Mouse (Mus musculus) liver, embryonic 14.5 days (tissue): ENCODE data around the gene Elovl3. TPM values are rescaled to one million over a fixed set of nuclear protein-coding genes. Genes with fewer than 3 reads are reported as not detected.
"Not testable (repeated sequence)": the region's sequence is repeated elsewhere in the genome, so short reads cannot be mapped to it uniquely, and the experiment has no call there.

ENCODE experiments used
- ATAC-seq: fragments of 200-750 bp; cut with Nextera tagmentation; 2 replicates; pipeline ENCODE4 v1.8.0; 2017; ENCODE audit warnings: moderate number of reproducible peaks, mild to moderate bottlenecking, moderate library complexity; ENCODE audit not compliant: insufficient read depth
- DNase-seq, 3 experiments: peaks; one replicate each; pipeline ENCODE4 v3.0.0-alpha.2; 2012 to 2013; ENCODE audit warnings: low read depth in 3 of 3, low spot score in 3 of 3
- H3K27ac ChIP-seq: fragments of 300-500 bp; sonication (generic); 2 replicates; pipeline ENCODE4 v1.5.1; 2014; ENCODE audit warnings: moderate library complexity, mild to moderate bottlenecking, control low read depth, inconsistent platforms
- H3K27me3 ChIP-seq: fragments of 300-500 bp; sonication (generic); 2 replicates; pipeline ENCODE4 v1.6.1; 2014; ENCODE audit warnings: mild to moderate bottlenecking, low read length, moderate library complexity; ENCODE audit not compliant: control insufficient read depth, insufficient read depth
- H3K36me3 ChIP-seq: fragments of 300-500 bp; sonication (generic); replicated peaks from 2 replicates; pipeline ENCODE4 v1.6.1; 2014; ENCODE audit warnings: low read depth; ENCODE audit not compliant: control insufficient read depth, insufficient read depth
- H3K4me1 ChIP-seq, 2 experiments: fragments of 200-500 bp in 1 of 2; fragments of 300-500 bp in 1 of 2; sonication (generic) in 1 of 2; replicated peaks; 2 replicates each; pipeline ENCODE4 v1.6.1; 2012 to 2014; ENCODE audit warnings: antibody characterized with exemption in 1 of 2, inconsistent platforms in 1 of 2, low read length in 1 of 2; ENCODE audit not compliant: control insufficient read depth in 2 of 2, insufficient read depth in 2 of 2
- H3K4me2 ChIP-seq: fragments of 300-500 bp; sonication (generic); 2 replicates; pipeline ENCODE4 v1.6.1; 2014; ENCODE audit warnings: low read depth, mild to moderate bottlenecking, control low read depth, moderate library complexity
- H3K4me3 ChIP-seq, 2 experiments: fragments of 200-500 bp in 1 of 2; fragments of 300-500 bp in 1 of 2; sonication (generic) in 1 of 2; 2 replicates each; pipeline ENCODE4 v1.5.1; 2012 to 2014; ENCODE audit warnings: low read depth in 2 of 2, low read length in 2 of 2, mild to moderate bottlenecking in 2 of 2, control low read depth in 1 of 2, inconsistent platforms in 1 of 2, moderate library complexity in 1 of 2; ENCODE audit not compliant: insufficient read depth in 1 of 2
- H3K9ac ChIP-seq: fragments of 300-500 bp; sonication (generic); replicated peaks from 2 replicates; pipeline ENCODE4 v1.6.1; 2014; ENCODE audit warnings: mild to moderate bottlenecking, control low read depth, moderate library complexity
- H3K9me3 ChIP-seq: fragments of 300-500 bp; sonication (generic); 2 replicates; pipeline ENCODE4 v1.6.1; 2016; ENCODE audit warnings: low read length, mixed read lengths; ENCODE audit not compliant: control insufficient read depth
- CTCF ChIP-seq: IDR thresholded peaks from 2 replicates; pipeline ENCODE4 v1.5.1; 2016; ENCODE audit warnings: antibody characterized with exemption, low read depth, control low read depth
- EP300 ChIP-seq: IDR thresholded peaks from 2 replicates; pipeline ENCODE4 v1.6.1; 2016; ENCODE audit warnings: antibody characterized with exemption, low read depth
- WGBS: fragments of 180-500 bp; shearing (Covaris S2); extraction: QIAGEN DNeasy Blood & Tissue Kit; methylation state at CpG from one replicate; pipeline ENCODE4 v1.1.7; 2014; ENCODE audit not compliant: insufficient replicate concordance; 5-methylcytosine and 5-hydroxymethylcytosine counted together
- polyA plus RNA-seq, 2 experiments: library from polyadenylated mRNA; depleted of rRNA in 1 of 2; stranded (reverse) in 1 of 2; unstranded in 1 of 2; fragments of >200 nt; fragmentation: Nextera tagmentation in 1 of 2; extraction: Ambion mirVana in 1 of 2; gene quantifications; 2 replicates each; pipeline versions ENCODE4 v1.2.1 to v1.2.3; 2012 to 2014

The Elovl3 gene
- polyA plus RNA-seq, 2 experiments, result 0.02 TPM; not detected in 1

GRCm38 (mm10) chr19:46165950-46166349, 34.3 kb downstream of the Elovl3 start:
- H3K4me2 ChIP-seq, result no peak overlapping the region
- H3K9me3 ChIP-seq, result no peaks in the 10 kb centered on the region
- no peak overlapping the region for H3K9ac ChIP-seq
- no peaks in the 10 kb centered on the region for H3K27me3 ChIP-seq
- DNase-seq (no peak), ATAC-seq (no peak)
- TF ChIP-seq CTCF (no peak), EP300 (no peak)
- H3K4me3 ChIP-seq, result no peak overlapping the region
- WGBS, result 65% methylated on average over 3 of the region's 3 CpGs
- H3K36me3 ChIP-seq, result peaks cover 12% of the 10 kb centered on the region
- H3K4me1 ChIP-seq, result no peaks in the 10 kb centered on the region
- no peak overlapping the region for H3K27ac ChIP-seq

DNA sequence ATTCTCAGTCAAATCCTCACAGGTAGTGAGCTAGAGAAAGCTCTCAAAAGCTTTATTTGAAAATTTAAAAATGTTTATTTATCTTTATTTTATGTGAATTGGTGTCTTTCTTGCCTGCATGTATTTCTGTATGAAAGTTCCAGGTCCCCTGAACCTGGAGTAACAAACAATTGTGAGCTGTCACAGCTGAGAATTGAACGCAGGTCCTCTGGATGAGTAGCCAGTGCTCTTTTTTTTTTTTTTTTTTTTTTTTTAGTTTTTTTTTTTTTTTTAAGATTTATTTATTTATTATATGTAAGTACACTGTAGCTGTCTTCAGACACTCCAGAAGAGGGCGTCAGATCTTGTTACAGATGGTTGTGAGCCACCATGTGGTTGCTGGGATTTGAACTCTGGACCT, 35.5 kb downstream of the Elovl3 start:
- ATAC-seq, H3K4me1 ChIP-seq, DNase-seq, H3K27ac ChIP-seq, H3K4me2 ChIP-seq, H3K27me3 ChIP-seq, H3K4me3 ChIP-seq, H3K9ac ChIP-seq, H3K9me3 ChIP-seq: not testable (repeated sequence)
- H3K36me3 ChIP-seq, result peaks cover 12% of the 10 kb centered on the region
- WGBS, result 70% methylated on average over 2 of the region's 2 CpGs

DNA sequence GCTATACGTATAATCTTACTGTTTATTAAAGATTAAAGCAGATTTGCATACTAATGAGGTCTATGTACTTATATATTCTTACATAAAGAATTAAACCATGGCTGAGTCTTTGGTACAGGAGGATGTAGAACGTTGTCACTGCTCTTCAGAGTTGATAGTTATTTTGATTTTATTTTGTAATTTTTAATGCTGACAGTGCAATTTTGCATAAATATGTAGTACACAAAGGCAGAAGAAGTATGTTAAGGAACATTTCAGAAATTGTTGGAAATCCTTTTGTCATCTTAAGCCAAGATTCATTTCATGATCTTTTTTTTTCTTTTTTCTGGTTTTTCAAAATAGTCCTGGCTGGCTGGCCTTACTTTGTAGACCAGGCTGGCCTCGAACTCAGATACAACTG, 37.7 kb downstream of the Elovl3 start:
- Histone ChIP-seq H3K9ac (no peak overlapping the region), H3K4me3 (no peak overlapping the region), H3K27me3 (no peaks in the 10 kb centered on the region), H3K9me3 (no peaks in the 10 kb centered on the region), H3K36me3 (peaks cover 12% of the 10 kb centered on the region), H3K4me1 (no peaks in the 10 kb centered on the region), H3K27ac (no peak overlapping the region), H3K4me2 (no peak overlapping the region)
- ATAC-seq (no peak), DNase-seq (no peak)
- WGBS, result 74% methylated on average over 3 of the region's 3 CpGs
- TF ChIP-seq EP300 (no peak), CTCF (no peak)

DNA sequence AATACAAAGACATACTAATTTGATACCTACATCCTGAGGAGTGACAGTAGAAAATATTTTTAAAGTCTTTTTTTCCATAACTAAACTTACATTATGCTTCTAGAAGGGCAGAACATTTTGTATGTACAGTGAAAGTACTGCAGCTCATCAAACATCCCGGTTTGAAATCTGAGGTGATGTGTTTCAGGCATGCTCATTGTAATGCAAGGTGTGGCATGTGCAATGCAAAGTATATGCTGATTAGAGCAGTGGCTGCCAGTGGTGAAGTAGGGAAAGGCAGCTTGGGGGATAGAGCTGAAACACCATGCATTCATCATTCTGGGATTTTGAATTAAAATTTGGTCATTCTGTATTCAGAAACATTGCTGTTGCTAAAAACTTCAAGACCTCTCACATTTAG, 38.2 kb downstream of the Elovl3 start:
- H3K36me3 ChIP-seq, result peaks cover 12% of the 10 kb centered on the region
- DNase-seq (no peak), ATAC-seq (no peak)
- 77% methylated on average over 1 of the region's 1 CpGs for WGBS
- no peak overlapping the region for H3K9ac ChIP-seq
- no peak overlapping the region for H3K27ac ChIP-seq
- no peak overlapping the region for H3K4me2 ChIP-seq
- no peaks in the 10 kb centered on the region for H3K4me1 ChIP-seq
- no peaks in the 10 kb centered on the region for H3K9me3 ChIP-seq
- no peak overlapping the region for H3K4me3 ChIP-seq
- no peak for TF ChIP-seq EP300
- no peak for TF ChIP-seq CTCF
- no peaks in the 10 kb centered on the region for H3K27me3 ChIP-seq

GRCm38 (mm10) chr19:46172541-46172940, 40.8 kb downstream of the Elovl3 start:
- Histone ChIP-seq H3K4me1 (no peaks in the 10 kb centered on the region), H3K4me3 (no peak overlapping the region), H3K9ac (no peak overlapping the region), H3K4me2 (no peak overlapping the region), H3K27ac (no peak overlapping the region), H3K36me3 (peaks cover 3% of the 10 kb centered on the region), H3K9me3 (no peaks in the 10 kb centered on the region), H3K27me3 (no peaks in the 10 kb centered on the region)
- DNase-seq (no peak), ATAC-seq (no peak)
- 58% methylated on average over 5 of the region's 5 CpGs for WGBS
- TF ChIP-seq CTCF, result no peak
- no peak for TF ChIP-seq EP300

GRCm38 (mm10) chr19:46175173-46175572, 43.5 kb downstream of the Elovl3 start:
- H3K9ac ChIP-seq, result no peak overlapping the region
- ATAC-seq, result no peak

More at GRCm38 (mm10) chr19:46175173-46175572, 43.5 kb downstream of the Elovl3 start:
- H3K4me1 ChIP-seq, result no peaks in the 10 kb centered on the region
- no peak overlapping the region for H3K4me2 ChIP-seq
- TF ChIP-seq CTCF (no peak), EP300 (no peak)
- no peak for DNase-seq
- H3K36me3 ChIP-seq, result peaks cover 3% of the 10 kb centered on the region
- no peaks in the 10 kb centered on the region for H3K27me3 ChIP-seq
- H3K27ac ChIP-seq, result no peak overlapping the region
- H3K9me3 ChIP-seq, result no peaks in the 10 kb centered on the region
- H3K4me3 ChIP-seq, result no peak overlapping the region
